Mouse (Mus musculus) embryonic facial prominence, embryonic 15.5 days (tissue): Measurements from ENCODE around the gene Amot. TPM values are rescaled to one million over a fixed set of nuclear protein-coding genes. Genes with fewer than 3 reads are reported as not detected.

Experiments used
- ATAC-seq: fragments of 200-750 bp; cut with Nextera tagmentation; 2 replicates; pipeline ENCODE4 v1.8.0; 2017; ENCODE audit warnings: low read depth, moderate TSS enrichment; ENCODE audit not compliant: insufficient number of reproducible peaks, low FRiP score, low TSS enrichment
- H3K27ac ChIP-seq: fragments of 300-500 bp; sonication (generic); replicated peaks from 2 replicates; pipeline ENCODE4 v1.5.1; 2015; ENCODE audit warnings: mild to moderate bottlenecking, inconsistent platforms
- H3K27me3 ChIP-seq: fragments of 300-500 bp; sonication (generic); 2 replicates; pipeline ENCODE4 v1.6.1; 2015; ENCODE audit warnings: inconsistent platforms
- H3K36me3 ChIP-seq: fragments of 300-500 bp; sonication (generic); 2 replicates; pipeline ENCODE4 v1.6.1; 2015; ENCODE audit warnings: mild to moderate bottlenecking, inconsistent platforms
- H3K4me1 ChIP-seq: fragments of 300-500 bp; sonication (generic); 2 replicates; pipeline ENCODE4 v1.6.1; 2015; ENCODE audit warnings: inconsistent platforms
- H3K4me2 ChIP-seq: fragments of 300-500 bp; sonication (generic); replicated peaks from 2 replicates; pipeline ENCODE4 v1.6.1; 2015; ENCODE audit warnings: mild to moderate bottlenecking, inconsistent platforms
- H3K4me3 ChIP-seq: fragments of 300-500 bp; sonication (generic); replicated peaks from 2 replicates; pipeline ENCODE4 v1.5.1; 2015; ENCODE audit warnings: mild to moderate bottlenecking, inconsistent platforms
- H3K9ac ChIP-seq: fragments of 300-500 bp; sonication (generic); 2 replicates; pipeline ENCODE4 v1.6.1; 2015; ENCODE audit warnings: inconsistent platforms
- H3K9me3 ChIP-seq: fragments of 300-500 bp; sonication (generic); replicated peaks from 2 replicates; pipeline ENCODE4 v1.6.1; 2016; ENCODE audit warnings: inconsistent platforms
- WGBS: fragments of 180-500 bp; shearing (Covaris S2); methylation state at CpG from one replicate; pipeline ENCODE4 v1.1.7; 2015; 5-methylcytosine and 5-hydroxymethylcytosine counted together
- polyA plus RNA-seq: library from polyadenylated mRNA; unstranded; fragments of >200 nt; fragmentation: Nextera tagmentation; extraction: Ambion mirVana; gene quantifications from 2 replicates; pipeline ENCODE4 v1.2.1, GENCODE M21; 2015

The Amot gene
- polyA plus RNA-seq, 1 experiment from 2014 or later, result 15.3 TPM

DNA sequence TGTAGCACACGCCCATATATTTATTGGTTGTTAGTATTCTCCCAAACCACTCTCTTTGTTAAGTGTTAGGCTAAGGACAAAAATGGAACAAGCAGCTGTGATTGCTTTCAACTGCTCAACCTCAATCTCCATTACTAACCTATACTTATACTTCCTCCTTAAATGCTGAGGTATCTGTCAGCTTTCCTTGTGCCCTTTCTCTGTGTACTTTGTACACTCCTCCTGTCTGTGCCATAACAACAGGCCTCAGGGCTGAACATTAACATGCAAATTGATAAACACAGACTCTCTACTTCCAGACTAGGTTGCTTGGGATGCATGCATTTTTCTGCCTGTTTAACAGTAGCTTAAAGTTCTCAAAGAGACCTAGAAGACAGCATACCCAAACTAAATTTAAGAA lies 76.2 kb downstream of the Amot start:
- no peaks in the 10 kb centered on the region for H3K9me3 ChIP-seq
- H3K9ac ChIP-seq, result no peak overlapping the region
- WGBS, result 59% methylated on average over 1 of the region's 1 CpGs
- H3K4me1 ChIP-seq, result no peaks in the 10 kb centered on the region
- ATAC-seq, result no peak
- H3K27me3 ChIP-seq, result no peaks in the 10 kb centered on the region
- no peak overlapping the region for H3K4me2 ChIP-seq
- no peak overlapping the region for H3K4me3 ChIP-seq
- no peaks in the 10 kb centered on the region for H3K36me3 ChIP-seq
- H3K27ac ChIP-seq, result no peak overlapping the region

GRCm38 (mm10) chrX:145424026-145424425 lies 81.0 kb downstream of the Amot start:
- H3K36me3 ChIP-seq, result no peaks in the 10 kb centered on the region
- H3K4me3 ChIP-seq, result no peak overlapping the region
- no peaks in the 10 kb centered on the region for H3K27me3 ChIP-seq
- 50% methylated on average over 2 of the region's 2 CpGs for WGBS
- H3K4me2 ChIP-seq, result no peak overlapping the region
- H3K27ac ChIP-seq, result no peak overlapping the region
- no peak overlapping the region for H3K9ac ChIP-seq
- no peaks in the 10 kb centered on the region for H3K4me1 ChIP-seq
- ATAC-seq, result no peak
- no peaks in the 10 kb centered on the region for H3K9me3 ChIP-seq

DNA sequence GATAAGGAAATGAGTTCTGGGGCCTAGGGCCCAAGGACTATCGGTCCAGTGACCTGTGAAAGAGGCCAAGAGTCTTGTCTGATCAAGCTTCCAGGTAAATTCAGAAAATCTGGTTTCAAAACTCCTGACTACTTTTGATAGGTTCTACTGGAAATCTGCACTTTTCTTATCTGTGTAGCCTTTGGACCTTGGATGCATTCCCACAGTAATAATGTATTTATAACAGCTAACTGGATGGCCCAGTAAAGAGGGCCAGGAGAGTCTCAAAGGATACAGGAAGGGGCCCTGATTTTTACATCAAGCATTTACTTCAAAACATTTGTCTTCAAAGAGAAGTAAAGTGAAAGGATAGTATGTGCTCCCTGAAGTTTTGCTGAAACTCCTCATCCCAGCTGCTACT lies 90.7 kb downstream of the Amot start:
- H3K4me1 ChIP-seq, result no peaks in the 10 kb centered on the region
- ATAC-seq, result no peak
- H3K27me3 ChIP-seq, result peaks cover 3% of the 10 kb centered on the region; the same call in 1 of the 2 replicates
- H3K9me3 ChIP-seq, result no peaks in the 10 kb centered on the region
- no peak overlapping the region for H3K4me2 ChIP-seq
- H3K4me3 ChIP-seq, result no peak overlapping the region
- H3K9ac ChIP-seq, result no peak overlapping the region
- WGBS, result 58% methylated on average over 1 of the region's 1 CpGs
- H3K36me3 ChIP-seq, result no peaks in the 10 kb centered on the region
- H3K27ac ChIP-seq, result no peak overlapping the region

DNA sequence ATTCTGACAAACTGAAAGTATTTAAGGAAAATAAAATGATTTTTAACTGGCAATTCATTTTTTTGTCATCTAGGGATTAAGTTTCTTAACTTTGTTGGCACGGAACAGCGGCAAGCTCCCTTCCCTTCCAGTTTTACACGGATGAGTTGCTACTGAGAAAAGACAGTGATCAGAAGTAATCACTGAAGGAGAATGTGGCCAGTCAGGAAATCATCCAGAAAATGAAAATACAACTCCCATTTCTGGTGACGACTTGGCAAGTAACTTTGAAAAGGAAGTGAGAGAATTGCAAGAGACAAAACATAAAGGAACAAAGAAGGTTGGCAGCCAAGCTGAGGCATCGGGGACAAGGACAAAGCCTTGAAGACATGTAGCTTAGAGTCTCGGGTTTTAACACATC lies 93.6 kb downstream of the Amot start:
- H3K4me1 ChIP-seq, result no peaks in the 10 kb centered on the region
- no peak for ATAC-seq
- no peak overlapping the region for H3K4me3 ChIP-seq
- H3K36me3 ChIP-seq, result no peaks in the 10 kb centered on the region
- 43% methylated on average over 6 of the region's 6 CpGs for WGBS
- H3K9me3 ChIP-seq, result no peaks in the 10 kb centered on the region
- H3K4me2 ChIP-seq, result no peak overlapping the region
- H3K27me3 ChIP-seq, result no peaks in the 10 kb centered on the region
- H3K9ac ChIP-seq, result no peak overlapping the region
- no peak overlapping the region for H3K27ac ChIP-seq

- Histone ChIP-seq H3K4me2 (no peak overlapping the region), H3K9me3 (no peaks in the 10 kb centered on the region), H3K4me3 (no peak overlapping the region), H3K9ac (no peak overlapping the region), H3K36me3 (no peaks in the 10 kb centered on the region), H3K27ac (no peak overlapping the region), H3K27me3 (0 out of 2 replicates have a peak, but pooled peaks cover 2% of the 10 kb centered on the region), H3K4me1 (no peaks in the 10 kb centered on the region)
- no peak for ATAC-seq
- 69% methylated on average over 4 of the region's 4 CpGs for WGBS
These were observed 98.9 kb downstream of the Amot start for GRCm38 (mm10) chrX:145406052-145406451.

GRCm38 (mm10) chrX:145401926-145402325 lies 103.1 kb downstream of the Amot start:
- H3K4me2 ChIP-seq, result no peak overlapping the region
- no peaks in the 10 kb centered on the region for H3K36me3 ChIP-seq
- H3K9me3 ChIP-seq, result no peaks in the 10 kb centered on the region
- 0 out of 2 replicates have a peak, but pooled peaks cover 2% of the 10 kb centered on the region for H3K27me3 ChIP-seq
- 43% methylated on average over 3 of the region's 3 CpGs for WGBS
- no peak overlapping the region for H3K9ac ChIP-seq
- H3K27ac ChIP-seq, result no peak overlapping the region
- no peak for ATAC-seq
- no peak overlapping the region for H3K4me3 ChIP-seq
- H3K4me1 ChIP-seq, result no peaks in the 10 kb centered on the region

DNA sequence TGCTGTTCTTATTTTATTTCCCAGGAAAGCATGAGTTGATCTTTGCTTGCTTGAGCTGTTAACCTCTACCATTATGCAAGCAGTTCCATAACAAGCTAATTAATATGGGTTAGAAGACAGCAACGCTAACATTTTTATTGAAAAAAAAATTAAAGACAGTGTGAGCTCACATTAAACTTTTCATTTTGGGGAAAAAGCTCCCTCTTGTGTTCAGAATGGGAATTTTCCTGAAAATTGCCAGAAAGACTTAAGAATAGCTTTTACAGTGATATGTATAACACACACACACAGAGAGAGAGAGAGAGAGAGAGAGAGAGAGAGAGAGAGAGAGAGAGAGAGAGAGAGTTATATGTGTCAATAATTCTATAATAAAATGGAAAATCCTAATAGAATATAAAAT lies 105.7 kb downstream of the Amot start:
- H3K4me2 ChIP-seq, result no peak overlapping the region
- no peak for ATAC-seq
- no peaks in the 10 kb centered on the region for H3K4me1 ChIP-seq
- H3K27me3 ChIP-seq, result 0 out of 2 replicates have a peak, but pooled peaks cover 2% of the 10 kb centered on the region
- no peaks in the 10 kb centered on the region for H3K36me3 ChIP-seq
- H3K9ac ChIP-seq, result no peak overlapping the region
- 7% methylated on average over 1 of the region's 1 CpGs for WGBS
- H3K9me3 ChIP-seq, result no peaks in the 10 kb centered on the region
- H3K4me3 ChIP-seq, result no peak overlapping the region
- no peak overlapping the region for H3K27ac ChIP-seq

Other genes with a start within 250 kb of the Amot start
- gene Lhfpl1, start 156.1 kb downstream of the Amot start, polyA plus RNA-seq, result 5.9 TPM in 2 replicates